Mouse (Mus musculus) megakaryocyte, embryonic 14.5 days (primary cell): Measurements from ENCODE around the gene Rrnad1.

ENCODE experiments used
- FLI1 ChIP-seq: IDR thresholded peaks from 2 replicates; pipeline ENCODE4 v1.6.1; 2012; ENCODE audit warnings: low read length, inconsistent platforms, mixed read lengths
- GATA1 ChIP-seq: IDR thresholded peaks from 3 replicates; pipeline ENCODE4 v1.6.1; 2012; ENCODE audit warnings: mixed read lengths, low read length, inconsistent platforms, borderline replicate concordance

DNA sequence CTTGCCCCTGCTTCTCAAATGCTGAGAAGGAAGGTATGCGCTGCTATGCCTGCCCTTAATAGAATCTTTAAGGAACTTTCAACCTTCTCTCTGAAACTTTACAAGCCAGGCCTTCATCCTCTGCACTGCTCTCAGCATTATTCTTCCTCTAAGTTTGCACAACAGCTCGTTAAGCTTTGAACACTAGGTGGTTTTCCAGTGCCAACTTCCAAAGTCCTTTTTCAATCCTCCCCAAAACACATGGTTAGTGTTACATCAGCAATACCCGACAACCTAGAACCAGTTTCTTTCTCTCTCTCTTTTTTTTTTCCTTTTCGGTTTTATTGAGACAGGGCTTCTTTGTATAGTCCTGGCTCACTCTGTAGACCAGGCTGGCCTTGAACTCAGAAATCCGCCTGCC is 3.5 kb upstream of the Rrnad1 start:
- TF ChIP-seq GATA1 (no peak), FLI1 (no peak)
